Mouse (Mus musculus) limb, embryonic 14.5 days (tissue): ENCODE measurements around the gene Aicda. TPM values are rescaled to one million over a fixed set of nuclear protein-coding genes. Genes with fewer than 3 reads are reported as not detected.
"Not testable (repeated sequence)": the region's sequence is repeated elsewhere in the genome, so short reads cannot be mapped to it uniquely, and the experiment has no call there.

Experiments
- ATAC-seq: fragments of 200-750 bp; cut with Nextera tagmentation; 2 replicates; pipeline ENCODE4 v1.8.0; 2017; ENCODE audit warnings: low read depth, moderate number of reproducible peaks, moderate TSS enrichment; ENCODE audit not compliant: low FRiP score
- DNase-seq: peaks from one replicate; pipeline ENCODE4 v3.0.0-alpha.2; 2015; ENCODE audit warnings: low spot score
- H3K27ac ChIP-seq: fragments of 300-500 bp; sonication (generic); replicated peaks from 2 replicates; pipeline ENCODE4 v1.5.1; 2014; ENCODE audit warnings: low read depth, mild to moderate bottlenecking, low read length, moderate library complexity, mixed read lengths
- H3K27me3 ChIP-seq: fragments of 300-500 bp; sonication (generic); 2 replicates; pipeline ENCODE4 v1.6.1; 2014; ENCODE audit warnings: low read length, mixed read lengths; ENCODE audit not compliant: control insufficient read depth, insufficient read depth
- H3K36me3 ChIP-seq: fragments of 300-500 bp; sonication (generic); 2 replicates; pipeline ENCODE4 v1.6.1; 2014; ENCODE audit warnings: mild to moderate bottlenecking, low read length, moderate library complexity, mixed read lengths; ENCODE audit not compliant: control insufficient read depth, insufficient read depth
- H3K4me1 ChIP-seq: fragments of 300-500 bp; sonication (generic); 2 replicates; pipeline ENCODE4 v1.6.1; 2014; ENCODE audit warnings: antibody characterized with exemption, low read length, mixed read lengths; ENCODE audit not compliant: control insufficient read depth, insufficient read depth
- H3K4me2 ChIP-seq: fragments of 300-500 bp; sonication (generic); replicated peaks from 2 replicates; pipeline ENCODE4 v1.6.1; 2014; ENCODE audit warnings: low read depth, mild to moderate bottlenecking, low read length, moderate library complexity; ENCODE audit not compliant: severe bottlenecking
- H3K4me3 ChIP-seq: fragments of 300-500 bp; sonication (generic); replicated peaks from 2 replicates; pipeline ENCODE4 v1.5.1; 2014; ENCODE audit warnings: low read length
- H3K9ac ChIP-seq: fragments of 300-500 bp; sonication (generic); 2 replicates; pipeline ENCODE4 v1.6.1; 2014; ENCODE audit warnings: mild to moderate bottlenecking, low read depth, low read length, moderate library complexity; ENCODE audit not compliant: severe bottlenecking
- H3K9me3 ChIP-seq: fragments of 300-500 bp; sonication (generic); 2 replicates; pipeline ENCODE4 v1.6.1; 2016; ENCODE audit warnings: low read length; ENCODE audit not compliant: control insufficient read depth
- POLR2A ChIP-seq: fragments of 200-500 bp; IDR thresholded peaks from 2 replicates; pipeline ENCODE4 v1.8.0; 2012; ENCODE audit warnings: inconsistent platforms, mild to moderate bottlenecking, moderate library complexity, borderline replicate concordance; ENCODE audit not compliant: insufficient read depth, insufficient read length; ENCODE audit errors: extremely low read depth
- WGBS: fragments of 180-500 bp; shearing (Covaris S2); extraction: QIAGEN DNeasy Blood & Tissue Kit; methylation state at CpG from one replicate; pipeline ENCODE4 v1.1.7; 2014; 5-methylcytosine and 5-hydroxymethylcytosine counted together
- polyA plus RNA-seq, 2 experiments: library from polyadenylated mRNA; depleted of rRNA in 1 of 2; stranded (reverse) in 1 of 2; unstranded in 1 of 2; fragments of >200 nt; fragmentation: Nextera tagmentation in 1 of 2; extraction: Ambion mirVana in 1 of 2; gene quantifications; 2 replicates each; pipeline versions ENCODE4 v1.2.1 to v1.2.3; 2012 to 2014

Gene Aicda
- polyA plus RNA-seq, 2 experiments = 0.19 to 0.23 TPM

- no peak overlapping the region for H3K27ac ChIP-seq
- H3K9me3 ChIP-seq = no peaks in the 10 kb centered on the region
- no peak overlapping the region for H3K4me3 ChIP-seq
- no peak overlapping the region for H3K4me2 ChIP-seq
- H3K27me3 ChIP-seq = no peaks in the 10 kb centered on the region
- ATAC-seq = no peak
- H3K36me3 ChIP-seq = no peaks in the 10 kb centered on the region
- TF ChIP-seq POLR2A = no peak
- WGBS = 75% methylated on average over 3 of the region's 3 CpGs
- H3K9ac ChIP-seq = no peak overlapping the region
- no peaks in the 10 kb centered on the region for H3K4me1 ChIP-seq
- no peak for DNase-seq
These were observed 39.3 kb upstream of the Aicda start for GRCm38 (mm10) chr6:122514312-122514711.

- WGBS = 92% methylated on average over 2 of the region's 2 CpGs
- H3K4me3 ChIP-seq, DNase-seq, H3K36me3 ChIP-seq, H3K4me2 ChIP-seq, H3K4me1 ChIP-seq, H3K27ac ChIP-seq, H3K9me3 ChIP-seq, H3K27me3 ChIP-seq, ATAC-seq, H3K9ac ChIP-seq: not testable (repeated sequence)
These were observed 37.8 kb upstream of the Aicda start for GRCm38 (mm10) chr6:122515762-122516161.

GRCm38 (mm10) chr6:122517668-122518067 is 35.9 kb upstream of the Aicda start:
- WGBS = 70% methylated on average over 1 of the region's 1 CpGs
- no peak overlapping the region for H3K9ac ChIP-seq
- TF ChIP-seq POLR2A = no peak
- no peaks in the 10 kb centered on the region for H3K9me3 ChIP-seq
- H3K27ac ChIP-seq = no peak overlapping the region
- H3K4me3 ChIP-seq = no peak overlapping the region
- no peaks in the 10 kb centered on the region for H3K27me3 ChIP-seq
- no peaks in the 10 kb centered on the region for H3K4me1 ChIP-seq
- no peak for DNase-seq
- no peak overlapping the region for H3K4me2 ChIP-seq
- H3K36me3 ChIP-seq = no peaks in the 10 kb centered on the region
- no peak for ATAC-seq

GRCm38 (mm10) chr6:122519384-122519783 is 34.2 kb upstream of the Aicda start:
- no peak overlapping the region for H3K4me2 ChIP-seq
- WGBS = 30% methylated on average over 2 of the region's 2 CpGs
- no peak for ATAC-seq
- H3K9me3 ChIP-seq = no peaks in the 10 kb centered on the region
- no peak overlapping the region for H3K27ac ChIP-seq
- H3K36me3 ChIP-seq = no peaks in the 10 kb centered on the region
- TF ChIP-seq POLR2A = no peak
- DNase-seq = peak; percentile 55
- H3K9ac ChIP-seq = no peak overlapping the region
- H3K4me3 ChIP-seq = no peak overlapping the region
- H3K4me1 ChIP-seq = no peaks in the 10 kb centered on the region; the same call in 1 of the 2 replicates
- H3K27me3 ChIP-seq = no peaks in the 10 kb centered on the region

- Histone ChIP-seq H3K4me2 (no peak overlapping the region), H3K4me3 (no peak overlapping the region)
- peak; percentile 83 for DNase-seq
These were observed 31.0 kb upstream of the Aicda start for GRCm38 (mm10) chr6:122522595-122522994.

GRCm38 (mm10) chr6:122523289-122523688 is 30.3 kb upstream of the Aicda start:
- Histone ChIP-seq H3K4me3 (no peak overlapping the region), H3K27ac (no peak overlapping the region), H3K9me3 (no peaks in the 10 kb centered on the region), H3K4me1 (no peaks in the 10 kb centered on the region; the same call in 1 of the 2 replicates), H3K9ac (no peak overlapping the region), H3K4me2 (no peak overlapping the region), H3K36me3 (no peaks in the 10 kb centered on the region), H3K27me3 (no peaks in the 10 kb centered on the region)
- 90% methylated on average over 8 of the region's 8 CpGs for WGBS
- DNase-seq (no peak), ATAC-seq (no peak)
- no peak for TF ChIP-seq POLR2A

More at GRCm38 (mm10) chr6:122522595-122522994, 31.0 kb upstream of the Aicda start:
- no peak for TF ChIP-seq POLR2A
- WGBS = 58% methylated on average over 9 of the region's 9 CpGs
- no peak overlapping the region for H3K9ac ChIP-seq
- ATAC-seq = peak; percentile 71; the same call in 1 of the 2 replicates
- H3K4me1 ChIP-seq = no peaks in the 10 kb centered on the region; the same call in 1 of the 2 replicates
- no peaks in the 10 kb centered on the region for H3K9me3 ChIP-seq
- no peak overlapping the region for H3K27ac ChIP-seq
- H3K36me3 ChIP-seq = no peaks in the 10 kb centered on the region
- H3K27me3 ChIP-seq = no peaks in the 10 kb centered on the region
